Mouse (Mus musculus): ENCODE results near the gene Enox1. TPM values are rescaled to one million over a fixed set of nuclear protein-coding genes. Genes with fewer than 3 reads are reported as not detected.

Gene Enox1
- total RNA-seq, 2 experiments from 2014 or later = 60.2 TPM

DNA sequence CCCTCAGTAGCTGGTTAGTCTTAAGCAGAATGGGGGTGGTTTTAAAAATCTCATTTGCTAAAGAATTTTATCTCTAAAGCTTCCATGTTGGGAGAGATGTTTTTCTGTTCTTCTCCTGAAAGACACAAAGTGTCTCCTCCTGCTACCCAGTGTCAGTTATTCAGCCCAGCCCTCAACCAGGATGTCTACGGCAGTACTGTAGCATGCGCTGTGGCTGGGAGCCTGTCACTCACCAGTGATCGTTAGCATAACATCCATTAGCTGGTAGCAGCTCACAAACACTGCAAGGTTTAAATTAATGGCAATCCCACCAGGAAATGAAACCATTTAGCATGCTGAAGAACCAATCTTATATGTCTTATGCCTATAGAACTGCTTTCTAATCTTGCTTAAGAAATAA is 511.5 kb downstream of the Enox1 start:
- DNase-seq (ENCODE audit: low spot score in 2 of 2) = no peak

DNA sequence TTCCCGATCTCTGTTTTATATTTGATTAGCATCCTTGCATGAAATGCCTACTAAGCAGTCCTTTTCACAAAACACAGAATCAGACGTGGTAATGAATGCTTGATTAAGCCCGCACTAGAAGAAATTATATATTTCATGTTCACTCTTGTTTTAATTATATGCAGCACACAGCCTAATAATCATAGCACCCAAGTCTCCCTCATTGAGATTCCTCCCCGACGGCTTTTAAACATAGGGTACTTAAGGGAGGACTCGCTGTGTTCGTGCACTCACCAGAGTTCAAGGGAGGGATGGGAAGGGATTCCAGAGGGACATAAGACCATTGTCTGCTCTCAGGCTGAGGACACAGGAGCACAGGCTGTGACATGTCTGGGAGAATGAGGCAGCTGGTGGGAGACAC is 512.9 kb downstream of the Enox1 start:
- DNase-seq (ENCODE audit: low spot score in 2 of 2) = no peak

DNA sequence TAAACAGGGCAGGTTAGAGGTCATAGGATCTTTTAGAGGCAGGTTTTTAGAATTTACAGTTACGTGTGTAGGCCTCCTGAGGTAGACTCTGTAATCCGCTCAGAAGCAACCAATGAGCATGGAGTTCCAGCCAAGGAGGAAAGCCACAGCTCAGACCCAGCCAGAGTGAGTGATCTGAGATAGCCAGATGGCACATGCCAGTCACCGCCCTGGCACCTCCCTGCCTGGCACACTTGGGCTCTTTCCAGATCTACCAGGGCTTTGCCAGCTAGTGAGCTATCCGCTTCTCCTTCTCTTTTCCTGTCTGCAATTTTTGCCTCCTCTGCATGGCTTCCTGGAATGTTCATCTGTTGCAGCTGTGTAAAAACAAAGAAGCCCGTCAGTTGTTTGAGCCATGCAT is 514.4 kb downstream of the Enox1 start:
- peak in 1 of 2 experiments; percentile 51 for DNase-seq (ENCODE audit: low spot score in 2 of 2)

DNA sequence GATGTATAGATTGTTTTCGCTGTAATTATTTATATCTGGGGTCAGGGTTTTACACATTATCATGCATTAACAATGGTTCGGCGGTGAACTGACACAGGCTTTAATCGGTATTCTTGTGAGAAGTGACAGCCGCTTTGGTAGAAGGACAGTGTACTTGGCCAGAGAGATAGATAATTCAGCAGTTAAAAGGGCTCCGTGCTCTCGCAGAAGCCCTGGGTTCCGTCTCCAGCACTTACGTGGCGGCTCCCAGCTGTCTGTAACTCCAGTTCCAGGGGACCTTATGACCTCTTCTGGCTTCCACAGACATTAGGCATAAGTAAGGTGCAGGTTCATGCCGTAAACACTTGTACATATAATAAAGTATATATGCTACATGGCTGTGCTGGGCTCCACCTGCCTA is 515.4 kb downstream of the Enox1 start:
- DNase-seq (ENCODE audit: low spot score in 2 of 2) = no peak

DNA sequence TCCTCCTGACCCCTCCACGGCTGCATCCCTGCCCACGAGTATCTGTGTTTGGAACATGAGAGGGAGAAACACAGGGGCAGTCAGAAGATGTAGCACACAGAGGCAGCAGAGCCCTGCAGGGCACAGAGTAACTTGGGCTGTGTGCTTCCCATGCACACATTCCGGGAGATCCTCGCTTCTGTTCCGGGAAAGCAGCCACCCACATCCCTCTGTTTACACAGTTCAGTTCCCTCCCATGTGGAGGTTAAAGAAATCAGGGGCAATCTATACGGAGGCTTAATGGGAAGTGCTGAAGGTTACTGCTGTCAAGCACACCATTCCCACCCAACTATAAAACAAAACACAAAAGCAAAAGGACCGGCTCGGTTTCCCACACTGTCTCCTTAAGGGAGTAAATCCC is 516.6 kb downstream of the Enox1 start:
- DNase-seq (ENCODE audit: low spot score in 2 of 2) = no peak

DNA sequence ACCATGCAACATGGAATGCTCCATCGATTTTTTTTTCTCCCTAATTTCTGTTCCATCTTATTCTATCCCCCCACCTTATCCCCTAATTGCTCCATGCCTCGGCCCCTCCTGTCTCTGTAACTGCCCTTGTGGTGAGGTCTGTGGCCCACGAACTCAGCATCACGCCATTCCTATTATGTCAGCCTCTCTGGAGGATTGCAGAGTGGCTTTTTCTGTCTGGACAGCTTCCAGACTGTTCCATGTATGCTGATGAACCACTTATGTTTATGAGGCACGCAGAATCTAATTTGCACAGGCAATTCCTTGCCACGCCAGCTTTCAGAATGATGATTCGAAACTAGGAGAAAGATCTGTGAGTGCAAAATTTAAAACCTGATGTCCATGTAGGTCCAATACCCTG is 521.4 kb downstream of the Enox1 start:
- DNase-seq (ENCODE audit: low spot score in 2 of 2) = peak in 1 of 2 experiments; percentile 34

DNA sequence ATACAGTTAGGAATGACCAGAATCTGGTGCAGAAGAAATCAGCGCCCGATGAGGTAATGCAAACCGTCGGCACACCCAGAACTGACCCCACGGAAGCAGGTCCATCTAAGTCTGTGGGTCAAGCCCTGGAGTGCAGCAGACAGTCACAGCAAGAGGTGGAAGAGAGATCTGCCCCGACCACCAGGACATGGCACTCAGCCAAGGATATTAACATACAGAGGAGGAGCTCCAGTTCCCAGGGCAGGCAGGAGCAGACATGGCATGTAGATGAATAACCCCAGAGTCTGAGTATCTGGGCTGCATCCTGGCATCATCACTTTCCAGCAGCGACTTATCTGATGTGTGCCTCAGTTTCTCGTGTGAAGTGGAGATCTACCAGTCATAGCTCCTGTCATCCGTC is 523.3 kb downstream of the Enox1 start:
- no peak for DNase-seq (ENCODE audit: low spot score in 2 of 2)

GRCm38 (mm10) chr14:77682888-77683555 is 526.5 kb downstream of the Enox1 start:
- DNase-seq (ENCODE audit: low spot score in 2 of 2) = no peak

DNA sequence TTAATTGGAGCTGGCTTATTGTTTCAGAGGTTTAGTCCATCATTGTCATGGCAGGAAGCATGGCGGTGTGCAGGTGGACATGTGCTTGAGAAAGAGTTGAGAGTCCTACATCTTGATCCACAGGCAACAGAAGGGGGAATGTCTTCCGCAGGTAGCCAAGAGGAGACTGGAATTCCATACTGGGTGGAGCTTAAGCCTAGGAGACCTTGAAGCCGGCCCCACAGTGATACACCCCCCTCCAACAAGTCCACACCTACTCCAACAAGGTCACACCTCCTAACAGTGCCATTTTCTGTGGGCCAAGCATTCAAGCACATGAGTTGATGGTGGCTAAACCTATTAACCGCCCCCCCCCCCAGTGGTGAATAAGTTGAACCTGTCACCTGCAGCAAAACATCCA is 533.3 kb downstream of the Enox1 start:
- DNase-seq (ENCODE audit: low spot score in 2 of 2) = no peak

GRCm38 (mm10) chr14:77705006-77705405 is 548.4 kb downstream of the Enox1 start:
- DNase-seq (ENCODE audit: low spot score in 2 of 2) = no peak

DNA sequence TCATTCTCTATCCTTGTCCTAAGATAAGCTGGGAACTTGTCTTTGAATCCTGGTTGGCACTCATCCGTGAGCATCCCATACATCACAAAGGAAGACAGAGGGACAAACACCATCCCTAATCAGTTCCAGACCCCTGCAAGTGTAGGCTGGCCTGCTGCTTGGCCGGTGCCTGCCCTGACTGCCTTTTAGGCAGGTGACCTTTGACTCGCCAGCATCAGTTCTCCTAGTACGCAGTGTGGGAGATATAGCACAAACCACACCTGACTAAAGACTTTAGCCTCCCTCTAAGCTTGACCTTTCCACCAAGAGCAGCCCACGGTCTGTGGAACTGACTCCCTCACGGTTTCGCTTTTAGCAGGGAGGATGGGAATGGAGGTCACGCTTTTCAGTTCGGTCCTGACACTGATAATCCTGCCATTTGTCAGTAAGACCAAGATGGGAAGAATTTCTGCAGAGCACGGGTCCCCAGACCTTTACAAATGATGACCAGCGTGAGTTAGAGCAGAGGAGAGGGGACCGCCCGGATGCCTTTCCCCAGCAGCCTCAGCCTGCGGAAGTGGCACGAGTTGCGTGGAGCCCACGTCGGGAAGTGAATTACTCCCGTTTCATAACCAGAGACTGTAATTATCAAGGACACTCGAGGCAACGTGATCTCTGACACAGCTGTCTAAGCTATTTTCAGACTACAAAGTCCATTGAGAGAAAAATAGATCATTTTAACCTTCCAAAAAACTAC is 550.1 kb downstream of the Enox1 start:
- DNase-seq (ENCODE audit: low spot score in 2 of 2) = no peak

DNA sequence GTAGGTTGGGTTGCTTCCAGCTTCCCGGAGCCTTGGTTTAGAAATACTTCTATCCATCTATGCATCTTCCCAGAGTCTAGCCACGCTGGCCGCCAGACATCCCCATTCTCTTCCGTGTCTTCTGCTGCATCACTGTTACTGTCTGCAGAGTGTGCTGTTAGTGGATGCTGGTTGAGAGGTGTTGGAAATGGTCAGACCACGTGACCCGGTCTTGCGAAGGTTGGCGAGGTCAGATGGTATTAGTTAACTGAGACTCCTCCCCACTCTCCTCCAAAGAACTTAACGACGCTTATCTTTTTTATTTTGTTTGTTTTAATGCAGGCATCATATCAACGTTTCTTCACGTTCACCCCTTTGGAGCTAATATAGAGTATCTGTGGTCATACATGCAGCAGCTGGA is 550.7 kb downstream of the Enox1 start:
- no peak for DNase-seq (ENCODE audit: low spot score in 2 of 2)

- DNase-seq (ENCODE audit: low spot score in 2 of 2) = no peak
Observed at GRCm38 (mm10) chr14:77708354-77709150, 552.0 kb downstream of the Enox1 start.

GRCm38 (mm10) chr14:77714931-77715535 is 558.5 kb downstream of the Enox1 start:
- DNase-seq (ENCODE audit: low spot score in 2 of 2) = no peak

GRCm38 (mm10) chr14:77716981-77717380 is 560.4 kb downstream of the Enox1 start:
- no peak for DNase-seq (ENCODE audit: low spot score in 2 of 2)

GRCm38 (mm10) chr14:77718814-77719213 is 562.3 kb downstream of the Enox1 start:
- no peak for DNase-seq (ENCODE audit: low spot score in 2 of 2)

GRCm38 (mm10) chr14:77738056-77738455 is 581.5 kb downstream of the Enox1 start:
- no peak for DNase-seq (ENCODE audit: low spot score in 2 of 2)

DNA sequence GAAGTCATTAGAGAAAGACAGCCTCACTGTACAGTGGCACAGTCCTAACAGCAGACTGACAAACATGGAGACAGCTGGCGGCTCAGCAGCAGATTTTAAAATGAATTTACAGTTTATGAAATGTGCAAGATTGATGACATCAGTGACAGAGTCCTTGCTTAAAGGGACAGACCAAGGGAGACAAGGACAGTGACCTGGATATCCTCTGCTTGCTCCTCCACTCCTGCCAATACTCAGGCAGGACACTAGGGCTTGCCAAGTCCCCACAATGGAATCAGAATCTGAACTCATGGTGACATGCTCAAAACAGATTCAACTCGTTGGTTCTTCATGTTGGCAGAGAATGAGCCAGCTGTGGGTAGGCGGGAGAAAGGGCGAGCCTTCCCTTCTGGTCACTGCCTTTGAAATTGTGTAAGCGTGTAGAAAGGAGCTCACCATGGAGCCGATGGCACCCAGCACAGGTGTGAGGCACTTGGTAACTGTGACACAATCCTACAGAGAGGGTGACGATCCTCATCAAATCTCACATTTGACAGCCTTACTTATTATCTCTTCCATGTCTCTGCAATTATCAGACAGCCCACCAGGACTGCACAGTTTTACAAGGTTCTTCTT is 582.3 kb downstream of the Enox1 start:
- DNase-seq (ENCODE audit: low spot score in 2 of 2) = peak in 1 of 2 experiments; percentile 46

DNA sequence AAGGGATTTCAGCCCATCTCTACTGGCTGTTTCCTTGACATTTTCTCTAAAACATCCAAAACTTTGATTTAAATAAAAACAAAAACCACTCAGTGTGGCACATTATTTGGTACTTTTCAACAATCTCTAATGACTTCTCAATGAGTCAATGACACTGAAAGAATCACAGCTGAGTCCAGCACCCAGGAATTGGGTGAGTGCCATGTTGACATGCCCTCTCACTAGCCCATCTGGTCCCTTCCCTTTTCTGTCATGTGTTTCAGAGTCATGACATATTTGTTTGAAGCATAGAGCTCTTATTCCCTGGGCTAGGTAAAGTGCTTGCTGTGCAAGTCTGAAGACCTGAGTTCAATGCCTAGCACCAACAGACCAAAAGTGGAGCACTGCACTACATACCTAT is 582.8 kb downstream of the Enox1 start:
- DNase-seq (ENCODE audit: low spot score in 2 of 2) = no peak

DNA sequence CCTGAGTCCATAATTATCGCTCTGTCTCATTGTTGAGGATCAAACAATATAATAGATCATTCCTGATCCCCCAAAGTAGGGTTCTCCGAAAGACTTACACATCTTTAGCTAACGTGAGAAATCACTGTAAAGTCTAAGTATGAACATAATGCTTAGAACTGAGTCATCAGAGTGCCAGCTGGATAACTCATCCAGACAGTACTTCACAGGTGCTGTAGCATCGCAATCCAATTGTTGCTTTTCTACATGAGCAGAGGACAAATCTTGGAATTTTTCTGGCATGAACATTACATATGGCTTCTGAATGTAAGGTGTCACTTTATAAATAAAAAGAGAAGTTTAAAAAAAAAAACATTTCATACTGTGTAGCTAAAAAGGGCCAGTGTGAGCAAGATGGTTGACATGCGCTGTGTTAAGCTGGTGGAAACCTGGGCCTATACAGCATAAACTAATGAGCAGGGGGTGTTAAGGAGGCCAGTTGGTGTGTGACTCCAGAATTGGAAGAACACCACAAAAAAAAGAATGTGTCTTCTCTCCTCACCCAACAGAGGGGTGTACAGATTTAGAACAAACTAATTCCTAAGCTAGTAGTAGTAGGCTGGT is 588.2 kb downstream of the Enox1 start:
- peak in 1 of 2 experiments; percentile 20 for DNase-seq (ENCODE audit: low spot score in 2 of 2)

DNA sequence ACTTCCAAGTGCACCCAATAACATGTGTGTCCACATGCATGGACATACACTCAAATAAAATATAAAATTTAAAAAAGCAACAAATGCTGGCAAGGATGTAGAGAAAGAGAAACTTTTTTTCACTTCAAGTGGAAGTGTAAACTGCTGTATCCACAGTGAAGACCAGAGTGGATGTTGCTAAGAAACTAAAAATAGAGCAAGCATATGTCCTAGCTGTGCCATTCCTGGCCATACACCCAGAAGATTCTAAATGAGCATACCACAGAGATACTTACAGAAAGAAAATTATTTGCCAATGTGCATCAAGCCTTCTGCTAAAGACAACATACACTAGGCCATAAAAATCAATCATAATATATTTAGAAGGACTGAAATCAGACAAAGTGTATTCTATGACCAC is 592.4 kb downstream of the Enox1 start:
- DNase-seq (ENCODE audit: low spot score in 2 of 2) = no peak
